Mouse (Mus musculus): ENCODE measurements around the gene Usp10. TPM values are rescaled to one million over a fixed set of nuclear protein-coding genes. Genes with fewer than 3 reads are reported as not detected.
A peak's percentile ranks its signal among the peaks of the same experiment; 100 is the strongest.

Usp10 gene
- polyA plus RNA-seq, 1 experiment from 2014 or later = 130 TPM

DNA sequence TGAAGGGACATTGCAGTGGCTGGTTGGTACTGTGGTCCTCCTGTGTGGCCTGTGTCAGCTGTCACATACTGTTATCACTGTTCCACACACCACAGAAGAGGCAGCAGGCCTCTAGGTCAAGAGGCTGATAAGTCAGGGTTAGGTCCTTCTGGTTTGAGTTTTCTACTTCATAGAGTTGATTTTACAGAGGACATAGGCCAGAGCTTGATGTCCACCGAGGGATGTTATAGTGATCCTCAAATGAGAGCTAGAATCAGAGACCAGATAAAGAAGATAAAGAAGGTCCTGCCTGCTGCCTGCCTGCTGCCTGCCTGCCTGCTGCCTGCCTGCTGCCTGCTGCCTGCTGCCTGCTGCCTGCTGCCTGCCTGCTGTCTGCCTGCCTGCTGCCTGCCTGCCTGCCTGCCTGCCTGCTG, 8.0 kb downstream of the Usp10 start:
- Histone ChIP-seq H3K4me2 (replicated peaks; ENCODE audit: low read depth, low read length) (no peak overlapping the region), H3K9ac (ENCODE audit: low read depth, low read length) (no peak overlapping the region), H3K36me3 (ENCODE audit: control insufficient read depth, insufficient read depth, low read length) (no peaks in the 10 kb centered on the region), H3K27ac (ENCODE audit: low read depth, low read length) (no peak overlapping the region), H3K9me3 (ENCODE audit: control insufficient read depth, low read length) (no peaks in the 10 kb centered on the region), H3K27me3 (ENCODE audit: control insufficient read depth, insufficient read depth, low read length) (no peaks in the 10 kb centered on the region), H3K4me3 (ENCODE audit: low read depth, low read length) (no peak overlapping the region), H3K4me1 (replicated peaks; ENCODE audit: control insufficient read depth, insufficient read depth, low read length) (0 out of 2 replicates have a peak, but pooled peaks cover 5% of the 10 kb centered on the region)
- ATAC-seq (ENCODE audit: low FRiP score) (no peak), DNase-seq (ENCODE audit: low spot score) (no peak)
- 80% methylated on average over 1 of the region's 1 CpGs for WGBS

- 74% methylated on average over 5 of the region's 5 CpGs for WGBS
- H3K27ac ChIP-seq (ENCODE audit: low read depth, low read length) = no peak overlapping the region
- no peak for ATAC-seq (ENCODE audit: low FRiP score)
- no peaks in the 10 kb centered on the region for H3K36me3 ChIP-seq (ENCODE audit: control insufficient read depth, insufficient read depth, low read length)
- no peaks in the 10 kb centered on the region for H3K4me1 ChIP-seq (replicated peaks; ENCODE audit: control insufficient read depth, insufficient read depth, low read length)
- H3K9me3 ChIP-seq (ENCODE audit: control insufficient read depth, low read length) = no peaks in the 10 kb centered on the region
- no peaks in the 10 kb centered on the region for H3K27me3 ChIP-seq (ENCODE audit: control insufficient read depth, insufficient read depth, low read length)
- H3K4me3 ChIP-seq (ENCODE audit: low read depth, low read length) = no peak overlapping the region
- H3K9ac ChIP-seq (ENCODE audit: low read depth, low read length) = no peak overlapping the region
- H3K4me2 ChIP-seq (replicated peaks; ENCODE audit: low read depth, low read length) = no peak overlapping the region
- no peak for DNase-seq (ENCODE audit: low spot score)
Observed at GRCm38 (mm10) chr8:119923259-119923658, 13.1 kb downstream of the Usp10 start.

DNA sequence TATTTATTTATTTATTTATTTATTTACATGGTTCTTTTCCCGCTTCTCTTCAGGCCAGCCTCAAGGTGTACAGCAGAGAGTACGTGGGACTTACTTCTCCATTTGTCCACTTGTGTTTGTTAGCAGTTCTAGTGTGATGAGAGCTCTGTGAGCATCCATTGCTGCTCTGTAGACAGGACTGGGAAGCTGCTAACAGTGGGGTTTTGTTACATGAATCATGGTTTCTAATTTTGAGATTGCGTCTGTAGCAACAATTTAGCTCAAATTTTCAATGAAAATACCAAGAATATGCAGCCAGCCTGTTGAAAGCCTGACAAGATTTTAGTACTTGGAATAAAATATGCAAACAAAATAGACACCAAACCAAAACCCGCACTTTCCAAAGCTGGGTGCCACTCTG, 15.3 kb downstream of the Usp10 start:
- Histone ChIP-seq H3K9me3 (ENCODE audit: control insufficient read depth, low read length) (no peaks in the 10 kb centered on the region), H3K4me1 (replicated peaks; ENCODE audit: control insufficient read depth, insufficient read depth, low read length) (no peaks in the 10 kb centered on the region), H3K4me3 (ENCODE audit: low read depth, low read length) (no peak overlapping the region), H3K36me3 (ENCODE audit: control insufficient read depth, insufficient read depth, low read length) (no peaks in the 10 kb centered on the region), H3K9ac (ENCODE audit: low read depth, low read length) (no peak overlapping the region), H3K27me3 (ENCODE audit: control insufficient read depth, insufficient read depth, low read length) (no peaks in the 10 kb centered on the region), H3K4me2 (replicated peaks; ENCODE audit: low read depth, low read length) (no peak overlapping the region), H3K27ac (ENCODE audit: low read depth, low read length) (no peak overlapping the region)
- DNase-seq (ENCODE audit: low spot score) (no peak), ATAC-seq (ENCODE audit: low FRiP score) (no peak)
- 91% methylated on average over 4 of the region's 4 CpGs for WGBS

- H3K4me2 ChIP-seq (replicated peaks; ENCODE audit: low read depth, low read length) = no peak overlapping the region
- no peaks in the 10 kb centered on the region for H3K36me3 ChIP-seq (ENCODE audit: control insufficient read depth, insufficient read depth, low read length)
- whole genome bisulfite sequencing = 85% methylated on average over 2 of the region's 2 CpGs
- H3K4me1 ChIP-seq (replicated peaks; ENCODE audit: control insufficient read depth, insufficient read depth, low read length) = no peaks in the 10 kb centered on the region
- no peaks in the 10 kb centered on the region for H3K9me3 ChIP-seq (ENCODE audit: control insufficient read depth, low read length)
- no peak overlapping the region for H3K27ac ChIP-seq (ENCODE audit: low read depth, low read length)
- no peak overlapping the region for H3K9ac ChIP-seq (ENCODE audit: low read depth, low read length)
- ATAC-seq (ENCODE audit: low FRiP score) (no peak), DNase-seq (ENCODE audit: low spot score) (no peak)
- H3K4me3 ChIP-seq (ENCODE audit: low read depth, low read length) = no peak overlapping the region
- H3K27me3 ChIP-seq (ENCODE audit: control insufficient read depth, insufficient read depth, low read length) = no peaks in the 10 kb centered on the region
Observed at GRCm38 (mm10) chr8:119926474-119926873, 16.3 kb downstream of the Usp10 start.

DNA sequence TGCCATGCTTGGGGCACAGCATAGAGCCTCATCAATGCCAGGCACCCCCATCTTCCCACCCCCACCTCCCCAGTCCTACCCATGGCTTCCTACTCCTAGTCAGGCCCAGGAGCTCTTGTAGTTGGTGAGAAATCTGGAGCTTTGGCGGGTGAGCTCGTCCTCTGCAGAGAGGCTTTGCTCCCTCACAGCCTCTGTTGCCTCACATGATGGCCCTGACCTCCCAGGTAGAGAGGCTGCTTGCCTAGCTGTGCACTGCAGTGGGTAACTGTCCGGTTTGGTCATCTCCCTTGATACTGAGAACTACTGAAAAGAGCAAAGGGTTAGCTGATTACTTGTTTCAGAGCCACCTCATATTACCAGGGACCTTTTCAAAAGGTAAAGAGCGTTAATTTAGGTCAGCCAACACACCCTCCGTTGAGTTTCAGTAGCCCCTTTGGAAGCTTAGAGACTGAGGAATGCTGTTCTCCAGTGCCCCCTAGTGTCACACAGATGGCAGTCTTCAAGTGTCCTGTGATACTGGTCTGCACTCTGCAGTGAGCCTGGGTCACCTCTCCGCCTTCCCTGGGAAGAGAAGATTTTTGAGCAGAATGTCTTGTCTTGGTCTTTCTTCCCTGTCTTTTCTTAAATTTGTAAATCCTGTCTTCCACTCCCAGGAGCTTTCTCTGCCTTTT, 17.4 kb downstream of the Usp10 start:
- Histone ChIP-seq H3K9ac (ENCODE audit: low read depth, low read length) (no peak overlapping the region), H3K36me3 (ENCODE audit: control insufficient read depth, insufficient read depth, low read length) (peaks cover 2% of the 10 kb centered on the region; the same call in 1 of the 2 replicates), H3K4me1 (replicated peaks; ENCODE audit: control insufficient read depth, insufficient read depth, low read length) (no peaks in the 10 kb centered on the region), H3K27me3 (ENCODE audit: control insufficient read depth, insufficient read depth, low read length) (no peaks in the 10 kb centered on the region), H3K4me3 (ENCODE audit: low read depth, low read length) (no peak overlapping the region), H3K4me2 (replicated peaks; ENCODE audit: low read depth, low read length) (no peak overlapping the region), H3K27ac (ENCODE audit: low read depth, low read length) (no peak overlapping the region), H3K9me3 (ENCODE audit: control insufficient read depth, low read length) (no peaks in the 10 kb centered on the region)
- 50% methylated on average over 6 of the region's 6 CpGs for WGBS
- DNase-seq (ENCODE audit: low spot score) (peak; percentile 62), ATAC-seq (ENCODE audit: low FRiP score) (no peak)

DNA sequence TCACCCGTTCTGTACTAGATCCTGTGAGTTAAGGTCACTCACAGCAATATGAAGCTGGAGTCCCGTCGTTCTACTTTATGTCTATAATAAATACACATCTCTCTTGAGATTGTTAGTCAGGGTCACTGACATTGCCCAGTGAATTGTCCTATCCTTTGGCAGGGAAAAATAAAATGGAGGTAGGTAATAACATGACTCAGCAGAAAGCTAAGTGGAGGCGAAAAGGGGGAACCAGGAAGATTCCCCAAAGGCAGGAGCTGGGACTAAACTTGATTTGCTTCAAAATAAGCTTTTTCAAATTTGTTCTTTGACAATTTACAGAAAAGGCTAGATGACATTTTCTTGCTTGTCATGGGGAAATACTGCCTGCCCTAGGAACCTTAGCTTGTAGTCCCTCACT, 21.2 kb downstream of the Usp10 start:
- Histone ChIP-seq H3K4me2 (replicated peaks; ENCODE audit: low read depth, low read length) (no peak overlapping the region), H3K27ac (ENCODE audit: low read depth, low read length) (no peak overlapping the region), H3K9me3 (ENCODE audit: control insufficient read depth, low read length) (no peaks in the 10 kb centered on the region), H3K4me1 (replicated peaks; ENCODE audit: control insufficient read depth, insufficient read depth, low read length) (no peaks in the 10 kb centered on the region), H3K9ac (ENCODE audit: low read depth, low read length) (no peak overlapping the region), H3K27me3 (ENCODE audit: control insufficient read depth, insufficient read depth, low read length) (no peaks in the 10 kb centered on the region), H3K4me3 (ENCODE audit: low read depth, low read length) (no peak overlapping the region), H3K36me3 (ENCODE audit: control insufficient read depth, insufficient read depth, low read length) (peaks cover 5% of the 10 kb centered on the region; the same call in 1 of the 2 replicates)
- no peak for DNase-seq (ENCODE audit: low spot score)
- WGBS = 98% methylated on average over 4 of the region's 4 CpGs
- no peak for ATAC-seq (ENCODE audit: low FRiP score)

DNA sequence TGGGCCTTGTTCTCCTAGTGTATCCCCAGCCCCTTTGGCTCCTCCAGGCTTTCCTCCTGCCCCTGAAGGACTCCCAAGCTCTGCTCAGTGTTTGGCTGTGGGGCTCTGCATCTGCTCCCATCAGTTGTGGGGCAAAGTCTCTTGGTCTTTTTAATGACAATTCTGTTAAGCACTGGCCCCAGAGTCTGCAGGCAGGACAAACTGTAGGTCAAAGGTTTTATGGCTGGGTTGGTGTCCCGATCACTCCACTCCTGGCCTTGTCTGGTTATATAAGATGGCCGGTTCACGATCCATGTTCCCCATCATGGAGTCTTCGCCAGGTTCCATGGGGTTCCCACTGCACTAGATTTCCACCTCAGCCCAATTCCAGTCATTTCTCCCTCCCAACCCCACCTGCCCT, 23.5 kb downstream of the Usp10 start:
- WGBS = 95% methylated on average over 4 of the region's 4 CpGs
- H3K36me3 ChIP-seq (ENCODE audit: control insufficient read depth, insufficient read depth, low read length) = peaks cover 5% of the 10 kb centered on the region; the same call in 1 of the 2 replicates

GRCm38 (mm10) chr8:119935541-119935940, 25.4 kb downstream of the Usp10 start:
- Histone ChIP-seq H3K4me2 (replicated peaks; ENCODE audit: low read depth, low read length) (no peak overlapping the region), H3K9ac (ENCODE audit: low read depth, low read length) (no peak overlapping the region), H3K4me3 (ENCODE audit: low read depth, low read length) (no peak overlapping the region), H3K27me3 (ENCODE audit: control insufficient read depth, insufficient read depth, low read length) (no peaks in the 10 kb centered on the region), H3K9me3 (ENCODE audit: control insufficient read depth, low read length) (no peaks in the 10 kb centered on the region), H3K4me1 (replicated peaks; ENCODE audit: control insufficient read depth, insufficient read depth, low read length) (no peaks in the 10 kb centered on the region), H3K36me3 (ENCODE audit: control insufficient read depth, insufficient read depth, low read length) (peaks cover 5% of the 10 kb centered on the region; the same call in 1 of the 2 replicates), H3K27ac (ENCODE audit: low read depth, low read length) (no peak overlapping the region)
- DNase-seq (ENCODE audit: low spot score) (no peak), ATAC-seq (ENCODE audit: low FRiP score) (no peak)
- 85% methylated on average over 6 of the region's 6 CpGs for WGBS

More for the DNA sequence above, 23.5 kb downstream of the Usp10 start:
- DNase-seq (ENCODE audit: low spot score) = no peak
- no peak overlapping the region for H3K4me2 ChIP-seq (replicated peaks; ENCODE audit: low read depth, low read length)
- no peak overlapping the region for H3K27ac ChIP-seq (ENCODE audit: low read depth, low read length)
- no peaks in the 10 kb centered on the region for H3K4me1 ChIP-seq (replicated peaks; ENCODE audit: control insufficient read depth, insufficient read depth, low read length)
- no peaks in the 10 kb centered on the region for H3K27me3 ChIP-seq (ENCODE audit: control insufficient read depth, insufficient read depth, low read length)
- no peaks in the 10 kb centered on the region for H3K9me3 ChIP-seq (ENCODE audit: control insufficient read depth, low read length)
- no peak overlapping the region for H3K4me3 ChIP-seq (ENCODE audit: low read depth, low read length)
- H3K9ac ChIP-seq (ENCODE audit: low read depth, low read length) = no peak overlapping the region
- no peak for ATAC-seq (ENCODE audit: low FRiP score)

- Histone ChIP-seq H3K27ac (ENCODE audit: low read depth, low read length) (no peak overlapping the region), H3K4me2 (replicated peaks; ENCODE audit: low read depth, low read length) (no peak overlapping the region), H3K9ac (ENCODE audit: low read depth, low read length) (no peak overlapping the region), H3K9me3 (ENCODE audit: control insufficient read depth, low read length) (no peaks in the 10 kb centered on the region), H3K36me3 (ENCODE audit: control insufficient read depth, insufficient read depth, low read length) (peaks cover 2% of the 10 kb centered on the region; the same call in 1 of the 2 replicates), H3K4me3 (ENCODE audit: low read depth, low read length) (no peak overlapping the region), H3K27me3 (ENCODE audit: control insufficient read depth, insufficient read depth, low read length) (no peaks in the 10 kb centered on the region), H3K4me1 (replicated peaks; ENCODE audit: control insufficient read depth, insufficient read depth, low read length) (no peaks in the 10 kb centered on the region)
- 86% methylated on average over 7 of the region's 7 CpGs for WGBS
- ATAC-seq (ENCODE audit: low FRiP score) = no peak
- DNase-seq (ENCODE audit: low spot score) = no peak
Observed at GRCm38 (mm10) chr8:119938481-119938880, 28.3 kb downstream of the Usp10 start.

All from hindbrain, embryonic 11.5 days (tissue).